Mouse (Mus musculus) bone marrow, adult 2 months (tissue): ENCODE data around the gene 1700015G11Rik. TPM values are rescaled to one million over a fixed set of nuclear protein-coding genes. Genes with fewer than 3 reads are reported as not detected.

ENCODE experiments used
- H3K27ac ChIP-seq: fragments of 200-500 bp; 2 replicates; pipeline ENCODE4 v1.5.1; 2012; ENCODE audit warnings: low read depth, mild to moderate bottlenecking, control low read depth, inconsistent platforms, low read length; ENCODE audit not compliant: control insufficient read depth, poor library complexity, insufficient read depth
- H3K4me1 ChIP-seq: fragments of 200-500 bp; 2 replicates; pipeline ENCODE4 v1.6.1; 2011; ENCODE audit warnings: low read length; ENCODE audit not compliant: control insufficient read depth, insufficient read depth
- H3K4me3 ChIP-seq: fragments of 200-500 bp; replicated peaks from 2 replicates; pipeline ENCODE3; 2011; ENCODE audit warnings: mild to moderate bottlenecking, low read depth, low read length, control low read depth; ENCODE audit not compliant: control insufficient read depth
- CTCF ChIP-seq: fragments of 200-500 bp; IDR thresholded peaks from 2 replicates; pipeline ENCODE4 v1.5.1; 2011; ENCODE audit warnings: low read length, control low read depth; ENCODE audit not compliant: control insufficient read depth, insufficient read depth
- POLR2A ChIP-seq: fragments of 200-500 bp; IDR thresholded peaks from 2 replicates; pipeline ENCODE4 v1.6.1; 2011; ENCODE audit warnings: low read depth, mild to moderate bottlenecking, control low read depth, low read length, borderline replicate concordance; ENCODE audit not compliant: control insufficient read depth
- WGBS: fragments of 180-500 bp; shearing (Covaris S2); methylation state at CpG from one replicate; pipeline ENCODE4 v1.1.7; 2018; 5-methylcytosine and 5-hydroxymethylcytosine counted together
- polyA plus RNA-seq: library from polyadenylated mRNA; stranded (reverse); fragments of >200 nt; gene quantifications from 2 replicates; pipeline ENCODE4 v1.2.4, GENCODE M21; 2011; ENCODE audit warnings: low replicate concordance; ENCODE audit not compliant: missing spikeins, insufficient read depth, insufficient read length

1700015G11Rik gene
- not detected in 2 replicates for polyA plus RNA-seq

DNA sequence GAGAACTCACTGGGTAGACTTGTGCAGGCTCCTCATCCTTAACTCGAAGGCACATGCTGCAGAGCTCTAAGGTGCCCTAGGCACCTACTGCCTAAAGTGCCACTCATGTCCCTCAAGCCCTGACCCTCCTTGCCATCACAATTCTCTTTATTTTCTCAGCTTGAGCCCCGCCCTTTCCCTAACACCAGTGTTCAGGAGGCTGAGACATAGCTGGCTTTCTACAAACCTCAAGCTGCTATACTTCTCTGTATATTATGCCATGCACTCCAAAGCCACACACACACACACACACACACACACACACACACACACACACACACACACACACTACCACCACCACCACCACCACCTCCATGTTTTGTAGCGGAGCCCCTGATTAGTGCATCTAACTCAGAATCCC lies at the start of gene 1700015G11Rik:
1700015G11Rik (minus strand) TSS at position 101 of the 400 bp plus-strand sequence.
- WGBS: 64% methylated on average over 3 of the region's 3 CpGs
- Histone ChIP-seq H3K4me3 (no peak within 1 kb of the TSS), H3K4me1 (no peaks in the 10 kb centered on the region), H3K27ac (no peak within 1 kb of the TSS)
- TF ChIP-seq CTCF (no peak), POLR2A (no peak)

DNA sequence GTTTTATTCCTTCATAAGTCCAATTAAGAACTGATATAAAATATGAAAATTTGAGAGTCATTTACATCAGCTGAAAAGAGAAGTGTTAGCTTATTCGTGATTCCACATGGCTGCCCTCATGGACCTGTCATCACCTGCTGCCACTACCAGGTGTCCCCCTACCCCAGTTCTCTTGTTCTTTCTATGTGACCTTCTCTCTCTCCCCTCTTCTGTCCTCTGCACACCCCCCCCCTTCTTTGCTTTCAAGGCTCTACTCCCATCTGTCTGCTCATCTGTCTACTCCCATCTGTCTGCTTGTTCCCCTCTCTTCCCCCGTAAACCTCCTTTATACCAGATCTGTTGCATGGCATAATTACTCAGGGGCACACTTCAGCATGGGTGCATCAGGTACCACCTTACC lies 41.4 kb upstream of the 1700015G11Rik start:
- Histone ChIP-seq H3K27ac (no peak overlapping the region), H3K4me3 (no peak overlapping the region), H3K4me1 (no peaks in the 10 kb centered on the region)
- WGBS: 72% methylated on average over 2 of the region's 2 CpGs
- TF ChIP-seq POLR2A (no peak), CTCF (no peak)

DNA sequence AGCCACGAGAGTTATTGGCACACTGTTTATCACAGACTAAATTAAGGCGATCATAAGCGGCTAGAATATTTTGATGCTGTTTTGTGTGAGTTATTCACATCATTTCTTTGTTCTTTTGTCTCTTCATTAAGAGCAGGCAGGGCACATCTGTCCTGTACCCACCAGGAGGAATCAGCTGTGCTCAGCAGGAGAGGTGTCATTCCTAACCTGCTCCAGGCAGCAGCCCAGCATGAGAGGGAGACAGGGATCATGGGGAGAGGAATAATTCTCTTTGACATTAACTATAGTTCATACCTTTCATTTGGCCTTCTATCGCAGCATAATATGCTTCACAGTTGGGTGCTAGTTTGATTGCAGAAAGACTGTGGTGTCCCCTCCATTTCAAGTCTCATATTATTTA lies 40.7 kb upstream of the 1700015G11Rik start:
- Histone ChIP-seq H3K4me3 (no peak overlapping the region), H3K27ac (no peak overlapping the region), H3K4me1 (no peaks in the 10 kb centered on the region)
- 61% methylated on average over 4 of the region's 4 CpGs for WGBS
- no peak for TF ChIP-seq POLR2A
- TF ChIP-seq CTCF: no peak

DNA sequence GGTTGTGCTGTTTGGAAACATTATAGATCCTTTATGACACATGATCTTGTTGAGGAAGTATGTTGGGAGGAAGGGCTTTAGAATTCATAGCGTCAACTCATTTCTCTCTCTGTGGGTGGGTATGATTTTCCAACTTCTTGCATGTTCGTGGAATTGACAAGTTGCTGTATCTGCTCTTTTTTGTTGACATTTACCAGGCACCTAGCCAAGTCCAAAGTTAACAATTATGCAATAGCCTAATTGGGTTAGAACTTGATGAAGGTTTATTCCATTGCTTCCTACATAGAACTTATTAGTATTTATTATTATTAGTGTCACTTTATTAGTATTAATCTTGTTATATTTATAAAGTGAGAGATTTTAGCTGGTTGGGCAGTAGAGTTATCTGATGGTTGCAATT lies 40.3 kb upstream of the 1700015G11Rik start:
- Histone ChIP-seq H3K4me1 (no peaks in the 10 kb centered on the region), H3K27ac (no peak overlapping the region), H3K4me3 (no peak overlapping the region)
- WGBS: 65% methylated on average over 2 of the region's 2 CpGs
- TF ChIP-seq POLR2A: no peak
- no peak for TF ChIP-seq CTCF

DNA sequence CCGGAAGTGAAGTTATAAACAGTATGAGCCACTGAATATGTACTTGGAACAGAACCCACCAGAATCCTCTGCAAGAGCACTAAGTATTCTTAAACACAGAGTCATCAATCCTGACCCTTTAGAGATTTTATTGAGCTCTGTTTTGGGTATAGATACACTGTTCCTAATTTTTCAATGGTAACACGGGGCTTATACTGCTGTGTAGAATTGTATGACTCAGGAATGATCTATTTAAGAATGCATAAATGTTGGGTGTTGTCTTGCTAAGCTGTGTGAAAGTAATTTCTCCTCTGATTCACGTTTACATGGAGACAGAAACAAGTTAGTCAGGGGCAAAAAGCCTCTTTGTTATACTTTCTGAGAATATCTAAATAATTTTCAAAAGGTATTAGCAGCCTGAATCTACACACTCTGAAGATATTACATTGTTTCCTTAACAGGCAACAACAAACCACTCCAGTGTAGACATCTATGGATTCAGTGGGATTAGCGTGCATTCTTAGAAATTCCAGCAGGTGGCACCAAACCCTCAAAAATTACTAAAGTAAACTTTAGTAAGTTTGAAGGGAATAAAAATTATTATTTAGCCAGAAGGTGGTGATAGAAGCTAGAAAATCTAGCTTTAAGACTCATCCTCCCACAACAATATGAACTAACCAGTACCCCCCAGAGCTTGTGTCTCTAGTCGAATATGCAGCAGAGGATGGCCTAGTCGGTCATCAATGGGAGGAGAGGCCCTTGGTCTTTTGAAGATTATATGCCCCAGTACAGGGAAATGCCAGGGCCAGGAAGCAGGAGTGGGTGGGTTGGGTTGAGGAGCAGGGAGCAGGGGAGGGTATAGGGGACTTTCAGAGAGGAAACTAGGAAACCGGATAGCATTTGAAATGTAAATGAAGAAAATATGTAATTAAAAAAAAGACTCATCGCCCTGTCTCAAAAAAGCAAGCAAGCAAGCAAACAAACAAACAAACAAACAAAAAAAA lies 22.4 kb upstream of the 1700015G11Rik start:
- TF ChIP-seq CTCF (no peak), POLR2A (no peak)
- 45% methylated on average over 8 of the region's 8 CpGs for WGBS
- no peaks in the 10 kb centered on the region for H3K4me1 ChIP-seq
- H3K27ac ChIP-seq: no peak overlapping the region
- no peak overlapping the region for H3K4me3 ChIP-seq

DNA sequence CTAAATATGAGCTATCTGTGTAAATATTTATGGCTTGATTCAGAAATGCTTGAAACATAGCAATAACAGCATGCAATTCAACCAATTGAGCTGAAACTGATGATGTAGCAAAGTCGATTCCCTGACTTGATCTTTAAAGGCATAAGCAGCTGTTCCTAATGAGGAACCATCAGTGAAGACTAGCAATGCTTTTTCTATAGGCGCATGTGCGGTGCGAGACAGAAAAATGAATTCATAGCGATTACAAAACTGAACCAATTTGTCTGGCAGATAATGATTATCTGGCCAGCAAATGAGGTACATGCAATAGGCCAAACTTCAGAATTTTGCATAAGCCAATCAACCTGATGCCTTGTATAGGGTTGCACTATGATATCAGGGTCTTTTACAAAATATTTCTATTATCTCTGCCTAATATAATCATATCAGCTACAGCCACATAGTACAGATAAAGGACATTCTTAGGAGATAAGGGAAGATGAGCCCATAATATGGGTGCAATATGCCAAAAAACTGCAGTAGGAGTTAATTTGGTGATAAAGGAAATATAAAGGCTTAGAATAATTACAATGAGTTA lies 8.6 kb upstream of the 1700015G11Rik start:
- 77% methylated on average over 5 of the region's 5 CpGs for WGBS
- H3K4me1 ChIP-seq: no peaks in the 10 kb centered on the region
- no peak for TF ChIP-seq CTCF
- no peak for TF ChIP-seq POLR2A
- no peak overlapping the region for H3K4me3 ChIP-seq
- no peak overlapping the region for H3K27ac ChIP-seq

DNA sequence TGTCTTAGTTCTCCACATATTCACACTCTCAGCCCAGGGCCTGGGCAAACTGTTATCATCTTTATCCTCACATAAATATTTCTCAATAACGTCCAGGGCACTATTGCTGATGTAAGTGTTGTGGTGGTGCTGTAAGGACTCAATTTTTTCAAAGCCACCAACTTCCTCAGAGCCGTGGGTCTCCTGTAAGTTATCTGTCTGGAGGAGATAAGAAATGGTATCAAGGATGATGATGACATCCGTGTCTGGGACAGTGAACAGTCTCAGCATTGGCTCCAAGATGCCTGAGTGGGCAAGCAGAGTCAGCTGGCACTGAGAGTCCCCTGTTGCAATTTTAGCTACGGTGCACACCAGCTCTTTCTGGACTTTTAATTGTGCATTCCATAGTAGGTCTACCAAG lies 6.5 kb upstream of the 1700015G11Rik start:
- no peak for TF ChIP-seq CTCF
- TF ChIP-seq POLR2A: no peak
- H3K4me1 ChIP-seq: no peaks in the 10 kb centered on the region
- 31% methylated on average over 4 of the region's 4 CpGs for WGBS

DNA sequence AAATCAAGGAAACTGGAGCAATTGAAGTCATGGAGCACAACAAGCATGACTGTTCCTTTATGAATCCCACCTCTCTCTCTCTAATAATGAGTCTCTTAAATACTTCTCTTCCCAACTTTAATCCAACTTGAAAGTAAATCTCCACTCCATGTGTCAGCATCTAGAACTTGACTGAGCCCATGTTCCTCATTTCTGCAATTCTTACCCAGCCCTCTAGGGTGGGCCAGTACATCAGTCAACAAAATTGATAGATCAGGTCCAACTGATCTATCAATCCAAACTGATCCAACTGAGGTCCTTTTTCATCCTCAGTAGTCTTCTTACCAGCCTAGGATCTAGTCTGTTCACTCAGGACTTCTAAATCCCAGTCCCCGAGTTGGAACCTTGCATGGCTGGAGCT lies 348 bp downstream of the 1700015G11Rik start:
- 79% methylated on average over 1 of the region's 1 CpGs for WGBS
- TF ChIP-seq CTCF: no peak
- TF ChIP-seq POLR2A: no peak

More for the DNA sequence above, 6.5 kb upstream of the 1700015G11Rik start:
- Histone ChIP-seq H3K27ac (no peak overlapping the region), H3K4me3 (no peak overlapping the region)

More for the DNA sequence above, 348 bp downstream of the 1700015G11Rik start:
- Histone ChIP-seq H3K4me1 (no peaks in the 10 kb centered on the region), H3K27ac (no peak overlapping the region), H3K4me3 (no peak overlapping the region)
